ENCODE assay signal across 8 mouse cellular contexts in genomic region chrY:897393-898227, GRCm38 (mm10). TPM values are rescaled to one million over a fixed set of nuclear protein-coding genes. Genes with fewer than 3 reads are reported as not detected.
DNase-seq lines count a peak whose midpoint lies in the region; ATAC-seq and TF ChIP-seq lines count a peak whose summit lies in the region.

TSS of gene Kdm5d (plus strand) at chrY:897788.

- no peaks in the 10 kb centered on the region for H3K9me3 ChIP-seq in intestine, embryonic 14.5 days (ENCODE audit: control insufficient read depth, low read length)
- H3K9me3 ChIP-seq in liver, postnatal 0 days (ENCODE audit: low read length): no peaks in the 10 kb centered on the region
- no peaks in the 10 kb centered on the region for H3K9me3 ChIP-seq in neural tube, embryonic 14.5 days (ENCODE audit: control insufficient read depth, low read length)

- H3K9ac ChIP-seq in intestine, embryonic 14.5 days (ENCODE audit: low read length): peak within 1 kb of the TSS; percentile 48
- H3K9ac ChIP-seq in liver, postnatal 0 days (replicated peaks): peak within 1 kb of the TSS; percentile 41
- no peak within 1 kb of the TSS for H3K9ac ChIP-seq in neural tube, embryonic 14.5 days (replicated peaks; ENCODE audit: low read depth, low read length)

- H3K27ac ChIP-seq in cortical plate, adult 2 months (ENCODE audit: insufficient read depth, low read length): peak within 1 kb of the TSS; percentile 13; the same call in 1 of the 2 replicates
- no peak within 1 kb of the TSS for H3K27ac ChIP-seq in intestine, embryonic 14.5 days (ENCODE audit: low read depth)
- peak within 1 kb of the TSS; percentile 39; the same call in 1 of the 2 replicates for H3K27ac ChIP-seq in liver, postnatal 0 days (ENCODE audit: low read depth)
- 0 out of 2 replicates have a peak within 1 kb of the TSS, but pooled peaks have one; percentile 10 for H3K27ac ChIP-seq in neural tube, embryonic 14.5 days (ENCODE audit: low read depth, low read length)

- TF ChIP-seq POLR2A in cortical plate, adult 2 months (IDR thresholded peaks at IDR 0.05; ENCODE audit: extremely low read depth, insufficient read depth, low read length): no peak

- TF ChIP-seq CTCF in cortical plate, adult 2 months (IDR thresholded peaks at IDR 0.05; ENCODE audit: extremely low read depth, insufficient read depth, low read length): no peak
- TF ChIP-seq CTCF in liver, postnatal 0 days (IDR thresholded peaks at IDR 0.05; ENCODE audit: low read depth): no peak

- peak; percentile 67 for DNase-seq in kidney, adult 9 months
- DNase-seq in kidney, adult 18-20 months: no peak
- peak; percentile 51 for DNase-seq in intestine, embryonic 14.5 days (ENCODE audit: low spot score)
- peak; percentile 31 for DNase-seq in liver, postnatal 0 days
- DNase-seq in yolk sac, embryonic 10.5 days (ENCODE audit: low spot score): peak; percentile 6

- H3K4me1 ChIP-seq in cortical plate, adult 2 months (ENCODE audit: control insufficient read depth, insufficient read depth, low read length): no peaks in the 10 kb centered on the region
- H3K4me1 ChIP-seq in intestine, embryonic 14.5 days (replicated peaks; ENCODE audit: control insufficient read depth, insufficient read depth, low read length): no peaks in the 10 kb centered on the region
- no peaks in the 10 kb centered on the region for H3K4me1 ChIP-seq in liver, postnatal 0 days (ENCODE audit: insufficient read depth)
- H3K4me1 ChIP-seq in neural tube, embryonic 14.5 days (ENCODE audit: control insufficient read depth, insufficient read depth, low read length): no peaks in the 10 kb centered on the region

- ATAC-seq in frontal cortex, adult (ENCODE audit: low TSS enrichment): 0 out of 2 replicates have a peak, but pooled peaks have one; percentile 50
- ATAC-seq in intestine, embryonic 14.5 days (replicated peaks; ENCODE audit: low FRiP score, low TSS enrichment, low read depth): no peak
- ATAC-seq in liver, postnatal 0 days: peak; percentile 53; the same call in 1 of the 2 replicates
- no peak for ATAC-seq in neural tube, embryonic 14.5 days (ENCODE audit: low read depth)

- 4% methylated on average over 34 of the region's 34 CpGs for WGBS in intestine, embryonic 14.5 days
- 5% methylated on average over 33 of the region's 34 CpGs for WGBS in liver, postnatal 0 days (ENCODE audit: insufficient replicate concordance)
- 2% methylated on average over 34 of the region's 34 CpGs for WGBS in neural tube, embryonic 14.5 days

- H3K27me3 ChIP-seq in intestine, embryonic 14.5 days (replicated peaks; ENCODE audit: control insufficient read depth, insufficient read depth, low read length): no peaks in the 10 kb centered on the region
- H3K27me3 ChIP-seq in liver, postnatal 0 days (ENCODE audit: insufficient read depth, low read length): no peaks in the 10 kb centered on the region
- no peaks in the 10 kb centered on the region for H3K27me3 ChIP-seq in neural tube, embryonic 14.5 days (ENCODE audit: control insufficient read depth, insufficient read depth, low read length)

- no peaks in the 10 kb centered on the region for H3K36me3 ChIP-seq in intestine, embryonic 14.5 days (ENCODE audit: control insufficient read depth, insufficient read depth, low read length)
- no peaks in the 10 kb centered on the region for H3K36me3 ChIP-seq in liver, postnatal 0 days (replicated peaks; ENCODE audit: insufficient read depth, low read length)
- no peaks in the 10 kb centered on the region for H3K36me3 ChIP-seq in neural tube, embryonic 14.5 days (ENCODE audit: control insufficient read depth, insufficient read depth, low read length)

- peak within 1 kb of the TSS; percentile 96 for H3K4me3 ChIP-seq in cortical plate, adult 2 months (ENCODE audit: insufficient read depth, low read length)
- H3K4me3 ChIP-seq in intestine, embryonic 14.5 days (ENCODE audit: low read depth, low read length): peak within 1 kb of the TSS; percentile 44
- H3K4me3 ChIP-seq in liver, postnatal 0 days (ENCODE audit: low read depth, low read length): peak within 1 kb of the TSS; percentile 56
- peak within 1 kb of the TSS; percentile 33 for H3K4me3 ChIP-seq in neural tube, embryonic 14.5 days (ENCODE audit: low read depth, low read length)

- no peak for TF ChIP-seq EP300 in liver, postnatal 0 days (IDR thresholded peaks at IDR 0.05; ENCODE audit: low read depth)

- peak within 1 kb of the TSS; percentile 46 for H3K4me2 ChIP-seq in intestine, embryonic 14.5 days (ENCODE audit: low read length)
- peak within 1 kb of the TSS; percentile 42 for H3K4me2 ChIP-seq in liver, postnatal 0 days (ENCODE audit: low read depth, low read length)
- H3K4me2 ChIP-seq in neural tube, embryonic 14.5 days (ENCODE audit: low read depth, low read length): no peak within 1 kb of the TSS; the same call in 1 of the 2 replicates

RNA-seq across cellular contexts. Expression of gene Kdm5d, which starts in this region (rescaled TPM):
- not detected in 2 replicates for polyA plus RNA-seq in cortical plate, adult 2 months (2012; rRNA removed)
- 23.2 TPM in 1 of 2 replicates, not detected in the other for polyA plus RNA-seq in intestine, embryonic 14.5 days (2014; fragmentation: Nextera tagmentation; extraction: Ambion mirVana)
- not detected in 2 replicates for polyA plus RNA-seq in liver, postnatal 0 days (2015; fragmentation: Nextera tagmentation; extraction: Ambion mirVana)
- 27.7 TPM in 1 of 2 replicates, not detected in the other for polyA plus RNA-seq in neural tube, embryonic 14.5 days (2014; fragmentation: Nextera tagmentation; extraction: Ambion mirVana)

Comparison
In these comparisons a context has a peak if more than half of its experiments do, and no peak if none do; other contexts are left out.
1. H3K4me3 ChIP-seq: peak in every context shown above with its lines; median percentile 96 in cortical plate, adult 2 months; 56 in liver, postnatal 0 days; 44 in intestine, embryonic 14.5 days; 33 in neural tube, embryonic 14.5 days.
2. ATAC-seq: peak in frontal cortex, adult (single experiment) and liver, postnatal 0 days (single experiment); none in intestine, embryonic 14.5 days (single experiment) and neural tube, embryonic 14.5 days (single experiment).